Mouse (Mus musculus) cerebellum, adult 11 months (tissue): ENCODE data around the gene Bdkrb1.
A peak's percentile ranks its signal among the peaks of the same experiment; 100 is the strongest.

ENCODE experiments used
- DNase-seq: peaks from one replicate; pipeline ENCODE4 v3.0.0; 2022

Bdkrb1 gene

DNA sequence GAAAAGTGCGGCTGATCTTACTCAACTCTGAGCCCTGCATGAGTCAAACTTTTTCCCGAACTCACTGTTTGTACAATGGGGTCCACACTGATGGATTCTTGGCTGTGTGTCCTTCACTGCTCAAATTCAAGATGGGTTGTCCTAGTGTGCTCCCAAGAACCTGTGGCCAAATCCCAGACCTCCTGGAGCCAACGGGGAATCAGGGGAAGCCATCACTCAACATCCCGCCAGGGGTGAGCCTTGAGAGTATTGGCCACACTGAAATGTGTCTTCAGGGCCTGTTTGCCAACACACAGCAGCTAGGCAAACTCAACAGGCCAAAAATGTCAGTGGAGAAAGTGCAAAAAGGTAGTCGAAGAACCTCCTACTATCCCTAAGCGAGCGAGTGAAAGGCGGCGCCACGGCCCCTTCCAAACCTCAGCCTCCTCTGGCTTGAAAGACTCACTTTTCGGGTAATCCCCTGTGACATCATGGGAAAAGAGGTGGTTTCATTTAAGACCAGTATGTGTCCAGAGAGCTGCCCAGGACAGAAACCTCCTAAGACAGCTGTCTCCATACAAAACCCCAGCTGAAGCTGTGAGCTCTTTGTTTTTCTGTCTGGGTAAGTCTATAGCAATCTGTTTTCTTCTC, at the start of gene Bdkrb1:
Gene Bdkrb1 (plus strand): TSS at position 505 of the 630 bp plus-strand sequence.
- DNase-seq, result no peak

DNA sequence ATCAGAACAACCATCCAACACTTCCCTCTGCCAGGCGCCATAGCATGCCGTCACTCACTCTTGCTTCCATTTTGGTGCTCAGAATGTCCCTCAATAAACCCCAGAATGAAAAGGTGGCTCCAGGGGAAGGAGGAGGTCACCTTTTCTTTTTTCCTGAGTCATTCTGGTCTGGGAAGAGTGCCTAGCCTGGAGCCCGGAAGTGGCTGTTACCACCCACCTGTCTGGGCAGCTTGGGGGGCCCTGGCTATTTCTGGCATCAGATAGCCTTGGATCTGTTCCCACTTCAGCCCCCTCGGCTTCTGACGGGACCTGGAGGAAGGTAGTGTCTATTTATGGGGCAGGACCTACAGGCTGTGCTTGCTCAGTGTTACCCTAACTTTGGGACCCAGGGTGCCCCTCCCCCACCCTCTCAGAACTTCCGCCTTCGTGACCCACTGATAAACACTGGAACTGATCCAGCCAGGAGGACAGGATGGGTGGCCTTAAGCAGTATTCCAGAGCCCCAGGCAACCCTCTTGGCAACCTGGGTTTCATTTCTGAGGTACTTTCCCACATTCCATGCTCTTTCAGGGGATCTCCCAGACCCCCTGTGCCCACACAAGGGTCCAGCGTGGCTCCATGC, 48.6 kb upstream of the Bdkrb1 start:
- DNase-seq, result no peak

DNA sequence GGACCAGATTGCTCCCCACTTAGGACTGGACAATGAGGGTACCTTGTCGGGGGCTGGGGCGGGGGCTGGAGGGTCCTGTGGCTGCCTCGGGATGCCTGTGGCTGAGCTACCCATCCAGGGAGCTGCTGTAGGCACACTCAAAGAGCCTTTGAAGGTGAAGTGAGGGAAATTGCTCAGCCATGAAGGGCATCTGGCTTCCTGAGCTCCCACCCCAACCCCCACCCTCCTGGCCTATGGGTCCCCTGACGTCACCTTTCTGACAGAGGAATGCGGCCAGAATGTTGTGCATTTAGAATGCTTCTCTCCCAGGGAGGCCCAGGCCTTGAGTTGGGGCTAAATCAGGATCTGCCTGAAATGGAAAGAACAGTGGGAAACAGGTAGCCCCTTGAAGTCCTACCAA, 47.7 kb upstream of the Bdkrb1 start:
- no peak for DNase-seq

DNA sequence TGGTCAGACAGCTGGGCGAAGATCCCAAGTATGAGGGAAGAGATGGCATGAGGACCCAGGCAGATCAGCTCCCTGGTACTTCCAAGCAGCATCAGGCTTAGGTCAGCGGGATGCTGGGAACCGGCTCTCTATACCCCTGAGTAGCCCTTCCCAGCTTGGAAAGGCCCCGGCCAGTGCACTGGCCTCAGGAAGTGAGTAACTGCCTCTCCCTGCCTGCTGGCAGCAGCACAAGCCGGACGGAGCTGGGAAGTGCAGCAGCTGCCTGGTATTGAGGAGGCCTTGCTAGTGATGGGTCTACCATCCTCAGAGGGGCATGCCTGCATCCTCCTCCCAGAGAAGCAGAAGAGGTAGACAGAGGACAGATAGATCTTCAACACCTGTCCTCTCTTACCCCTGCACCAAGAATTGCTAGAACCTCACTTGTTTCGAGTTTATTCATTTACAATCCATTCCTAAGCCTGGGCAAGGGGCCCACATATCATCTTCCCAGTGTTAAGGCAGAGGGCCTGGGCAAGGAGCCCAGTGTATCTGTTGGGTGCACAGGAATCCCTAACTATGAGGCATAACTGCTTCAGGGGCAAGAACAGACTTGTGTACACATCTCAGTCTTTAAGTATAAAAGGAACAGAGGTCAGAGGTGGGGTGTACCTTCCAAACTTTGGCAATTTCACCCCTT, 45.5 kb upstream of the Bdkrb1 start:
- DNase-seq, result no peak

GRCm38 (mm10) chr12:105561007-105561534, 41.8 kb upstream of the Bdkrb1 start:
- DNase-seq, result no peak

- no peak for DNase-seq
Observed at GRCm38 (mm10) chr12:105562056-105562820, 40.6 kb upstream of the Bdkrb1 start.

- DNase-seq, result no peak
Observed at GRCm38 (mm10) chr12:105562936-105563680, 39.8 kb upstream of the Bdkrb1 start, which contains the start of gene Bdkrb2. Gene Bdkrb2 (plus strand): TSS chr12:105563226.

GRCm38 (mm10) chr12:105563726-105564275, 39.1 kb upstream of the Bdkrb1 start:
- no peak for DNase-seq

DNA sequence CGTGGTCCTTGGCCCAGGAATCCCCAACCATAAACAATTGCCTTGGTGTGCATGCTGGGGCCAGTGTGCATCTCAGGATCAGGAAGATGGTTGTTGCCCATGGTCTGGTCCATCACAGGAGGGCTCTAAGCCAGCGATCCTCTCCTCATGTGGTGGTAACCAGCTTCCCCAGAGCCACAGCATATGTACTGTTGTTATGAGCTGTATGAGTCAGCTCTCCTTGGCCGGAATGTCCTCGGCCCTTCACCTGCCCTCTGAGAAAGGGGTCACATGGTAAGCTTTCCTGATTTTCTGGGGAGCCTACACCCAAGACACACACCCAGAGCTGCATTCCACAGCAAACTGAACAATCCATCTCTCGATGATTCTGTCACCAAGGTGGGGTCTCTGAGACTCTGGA, 37.7 kb upstream of the Bdkrb1 start:
- DNase-seq, result no peak

DNA sequence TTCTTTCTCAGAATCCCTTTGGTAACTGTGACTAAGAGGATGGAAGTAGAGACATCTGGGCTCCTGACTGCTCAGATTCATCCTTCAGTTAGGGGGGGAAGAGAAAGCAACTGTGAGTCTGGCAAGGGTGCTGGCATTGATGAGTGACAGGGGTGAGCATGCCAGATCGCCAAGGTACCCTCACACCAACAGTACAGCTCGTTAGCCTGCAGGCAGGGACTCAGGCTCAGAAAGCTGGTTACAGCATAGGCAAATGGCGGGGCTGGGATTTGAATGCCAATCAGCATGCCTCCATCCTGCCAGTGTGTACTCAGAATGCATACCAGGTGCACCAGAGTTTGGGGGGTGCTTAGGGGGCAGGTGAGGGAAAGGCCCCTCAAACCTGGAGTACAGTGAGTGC, 31.0 kb upstream of the Bdkrb1 start:
- DNase-seq, result no peak

- no peak for DNase-seq
Observed at GRCm38 (mm10) chr12:105572622-105573021, 30.3 kb upstream of the Bdkrb1 start.

- DNase-seq, result no peak
Observed at GRCm38 (mm10) chr12:105574356-105574755, 28.5 kb upstream of the Bdkrb1 start.

DNA sequence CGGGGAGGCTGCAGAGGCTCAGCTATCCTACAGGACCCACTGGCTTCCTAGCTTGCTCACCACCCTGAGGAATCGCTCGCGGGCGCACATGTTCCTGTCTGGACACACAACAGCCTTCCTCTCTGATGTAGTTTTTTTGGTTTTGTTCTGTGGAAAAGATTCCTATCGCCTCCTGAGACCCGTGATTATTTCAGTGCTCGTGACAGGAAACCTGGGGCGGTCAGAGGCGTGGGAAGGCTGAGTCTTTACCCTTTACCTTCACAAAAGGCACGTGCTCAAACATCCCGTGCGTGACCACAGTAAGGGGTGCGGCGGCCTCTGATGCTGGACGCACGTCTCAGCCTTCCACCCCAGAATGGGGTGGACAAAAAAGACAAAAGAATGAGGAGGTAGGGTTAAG, 22.4 kb upstream of the Bdkrb1 start:
- DNase-seq, result no peak

DNA sequence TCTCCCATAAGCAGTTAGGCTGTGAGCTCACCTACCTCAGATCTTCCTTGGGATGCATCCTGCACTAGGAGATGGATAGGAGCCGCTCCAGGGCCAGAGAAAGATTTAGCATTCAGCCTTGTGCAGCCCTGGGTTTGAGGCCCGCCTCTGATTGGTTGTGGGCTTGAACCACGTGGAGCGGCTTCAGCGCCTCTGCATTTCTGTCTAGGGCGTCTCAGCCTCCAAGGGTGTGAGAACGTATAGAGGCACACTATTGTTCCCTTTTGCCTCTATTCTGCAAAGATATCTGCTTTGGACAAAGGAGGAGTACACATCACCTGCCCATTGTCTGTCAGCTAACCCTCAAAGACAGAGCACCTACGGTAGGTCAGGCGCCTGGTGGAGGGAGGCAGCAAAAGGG, 20.4 kb upstream of the Bdkrb1 start:
- DNase-seq, result no peak

GRCm38 (mm10) chr12:105583484-105583883, 19.4 kb upstream of the Bdkrb1 start:
- DNase-seq, result no peak

DNA sequence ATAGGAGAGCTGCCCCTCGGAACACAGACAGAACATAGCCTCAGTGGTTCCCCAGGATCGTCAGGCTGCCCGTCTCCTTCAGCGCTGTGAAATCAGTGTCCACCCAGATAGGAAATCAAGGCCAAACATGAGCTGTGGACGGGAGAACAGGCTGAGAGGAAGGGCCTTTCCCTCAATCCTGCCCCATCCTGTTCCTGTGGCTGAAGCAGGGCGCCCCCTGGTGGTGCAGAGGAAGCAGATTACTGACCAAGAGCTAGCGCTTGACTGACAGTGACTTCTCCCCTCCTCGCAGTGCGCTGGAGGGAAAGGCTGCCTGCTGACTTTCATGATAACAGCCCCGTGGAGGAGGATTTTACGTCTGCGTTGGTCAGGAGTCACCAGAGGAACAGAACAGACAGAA, 18.0 kb upstream of the Bdkrb1 start:
- peak; percentile 51 for DNase-seq

DNA sequence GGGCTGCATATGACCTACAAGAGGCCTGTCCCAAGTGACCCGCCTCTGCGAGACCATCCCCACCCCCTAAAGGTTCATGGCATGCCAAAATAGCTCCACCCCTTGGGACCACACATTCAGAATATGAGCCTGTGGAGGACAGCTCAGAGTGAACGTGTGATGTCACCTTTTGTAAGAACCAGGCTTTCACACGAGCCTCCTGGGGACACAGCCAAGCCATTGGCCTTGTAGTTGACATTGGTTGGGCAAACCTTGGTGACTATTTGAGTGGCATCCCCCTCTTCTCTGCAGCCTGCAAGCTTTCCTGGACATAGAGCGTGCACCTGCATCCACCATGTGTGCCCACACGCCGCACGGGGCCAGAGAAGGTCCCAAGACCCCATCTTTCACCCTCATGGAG, 15.4 kb upstream of the Bdkrb1 start:
- DNase-seq, result no peak

DNA sequence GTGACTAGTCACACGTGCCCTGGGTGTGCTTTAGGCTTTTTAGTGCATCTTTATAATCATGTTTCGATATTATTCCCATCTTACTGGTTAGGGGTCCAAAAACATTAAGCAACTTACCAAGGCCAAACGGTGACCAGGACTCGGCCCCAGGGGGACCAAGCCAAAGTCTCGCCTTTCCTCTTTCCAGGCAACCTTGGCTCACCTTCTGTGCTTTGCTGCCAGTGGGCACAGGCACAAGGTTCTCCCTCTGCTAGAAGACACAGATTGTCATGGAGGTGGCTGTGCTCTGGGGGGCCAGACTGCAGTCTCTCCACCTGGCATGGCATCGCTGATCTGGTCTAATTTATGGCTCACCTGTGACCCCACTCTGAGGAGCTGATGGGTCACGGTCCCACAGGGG, 12.1 kb upstream of the Bdkrb1 start:
- no peak for DNase-seq

GRCm38 (mm10) chr12:105592361-105592761, 10.5 kb upstream of the Bdkrb1 start:
- peak; percentile 15 for DNase-seq

DNA sequence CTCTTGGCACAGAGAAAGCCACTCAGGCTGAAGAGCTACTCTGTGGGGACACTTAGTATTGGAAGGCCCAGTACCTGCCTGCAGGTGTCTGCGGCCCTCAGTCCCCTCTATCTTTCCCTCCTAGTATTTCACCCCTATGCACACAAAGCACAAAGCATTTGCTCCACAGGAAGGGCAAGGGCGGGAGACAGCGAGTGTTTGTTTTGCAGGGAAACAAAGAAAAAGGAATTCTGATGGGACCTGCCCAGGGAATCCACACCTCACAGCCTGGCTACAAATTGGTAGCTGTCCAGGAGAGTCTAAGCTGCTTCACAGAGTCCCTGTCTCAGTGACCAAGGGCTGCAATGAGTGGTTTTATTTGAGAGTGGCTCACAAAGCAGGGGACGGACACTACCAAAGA, 9.4 kb upstream of the Bdkrb1 start:
- no peak for DNase-seq

DNA sequence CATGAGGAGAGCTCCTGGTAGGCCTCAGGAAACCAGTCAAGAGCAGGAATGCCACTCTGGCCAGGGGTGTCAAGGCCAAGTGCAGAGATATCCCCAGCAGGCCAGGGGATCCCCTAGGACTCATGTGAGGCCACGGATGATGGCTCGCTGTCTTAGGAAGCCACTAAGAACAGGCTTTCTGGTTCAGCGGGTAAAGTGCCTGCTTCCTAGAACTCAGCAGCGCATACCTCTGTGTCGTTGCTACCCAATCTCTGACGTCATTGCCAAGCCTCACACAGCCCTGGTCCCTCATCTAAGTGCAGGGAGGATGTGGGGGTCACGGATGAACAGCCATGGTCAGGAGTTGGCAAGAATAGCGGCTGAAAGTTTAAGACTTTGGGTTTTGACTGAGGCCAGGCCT, 5.8 kb upstream of the Bdkrb1 start:
- no peak for DNase-seq

DNA sequence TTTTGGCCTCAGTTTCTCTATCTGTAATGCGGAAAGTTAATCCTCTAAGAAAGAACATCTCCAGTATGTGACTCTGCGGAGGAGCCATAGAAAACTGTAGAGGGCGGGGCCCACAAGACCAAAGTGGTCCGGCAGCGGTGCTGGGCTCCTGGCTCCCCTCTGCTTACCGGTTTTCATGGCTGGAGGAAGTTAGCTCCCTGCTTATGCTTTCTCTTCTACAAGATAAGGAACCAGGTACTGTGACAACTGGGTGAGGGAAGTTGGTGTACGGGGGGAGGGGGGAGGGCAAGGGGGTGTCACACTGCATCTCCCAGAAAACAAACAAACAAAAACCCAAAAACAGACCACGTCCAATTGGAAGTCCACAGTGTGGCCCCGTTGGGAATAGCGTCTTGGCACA, 4.4 kb upstream of the Bdkrb1 start:
- no peak for DNase-seq
